Mouse (Mus musculus) NIH3T3 (cell line): Measurements from ENCODE around the gene Atp1a1.

Experiments
- DNase-seq: peaks from one replicate; pipeline ENCODE4 v3.0.0-alpha.2; 2012; ENCODE audit warnings: low read depth

Gene Atp1a1

GRCm38 (mm10) chr3:101611813-101612491 lies 7.5 kb upstream of the Atp1a1 start:
- no peak for DNase-seq

DNA sequence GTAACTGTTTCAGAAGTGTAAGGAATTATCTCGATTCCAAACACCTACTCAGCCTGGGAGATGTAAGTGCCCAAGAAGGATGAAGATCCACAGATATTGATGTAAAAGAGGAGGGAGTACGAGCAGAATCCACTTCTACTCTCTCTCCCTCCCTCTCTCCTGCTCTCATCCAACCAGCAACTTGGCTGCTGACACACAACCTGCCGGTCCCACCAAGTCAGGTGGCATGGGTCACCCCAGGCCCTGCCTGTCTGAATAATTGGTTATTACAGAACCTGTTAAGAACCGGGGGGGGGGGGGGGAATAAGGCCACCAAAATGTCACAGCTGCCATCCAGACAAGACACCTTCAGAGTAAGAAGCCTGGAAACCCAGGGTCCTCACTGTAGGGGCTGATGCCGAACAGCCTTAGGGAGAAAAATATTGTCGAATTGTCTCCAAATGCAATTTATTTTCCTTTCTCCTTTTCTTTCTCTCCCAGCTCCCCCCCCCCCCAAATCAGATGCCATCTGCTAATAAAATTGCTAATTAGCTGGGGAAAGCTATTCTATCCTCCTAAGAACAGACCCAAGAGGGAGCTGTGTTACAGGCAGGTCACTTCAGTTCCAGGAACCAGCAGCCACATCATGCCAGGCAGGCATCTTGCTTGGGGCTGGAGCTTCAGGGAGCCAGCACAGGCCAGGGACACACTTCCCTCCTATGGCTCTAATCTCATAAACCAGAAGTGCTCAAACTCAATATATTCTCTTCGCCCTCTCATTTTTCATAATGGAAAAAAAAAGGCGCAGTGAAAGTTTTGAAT lies 6.7 kb upstream of the Atp1a1 start:
- no peak for DNase-seq

DNA sequence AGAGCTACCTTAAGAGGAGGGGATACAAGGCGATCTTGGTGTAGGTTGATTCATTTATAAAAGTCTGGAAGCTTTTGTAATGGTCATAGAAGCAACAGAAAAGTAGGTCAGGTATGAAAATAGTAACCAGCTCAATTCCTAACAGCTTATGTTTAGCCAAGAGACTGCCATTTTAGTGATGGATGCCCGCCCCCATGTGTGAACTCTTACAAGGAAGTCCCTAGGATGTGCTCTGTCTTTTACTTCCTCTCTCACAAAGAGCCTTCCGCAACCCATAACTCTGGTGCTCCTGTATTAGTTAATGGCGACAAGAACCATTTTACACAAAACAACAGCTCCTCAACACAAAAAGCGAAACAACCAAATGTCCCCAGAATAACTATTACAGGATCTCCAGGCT lies 4.8 kb upstream of the Atp1a1 start:
- DNase-seq: no peak

DNA sequence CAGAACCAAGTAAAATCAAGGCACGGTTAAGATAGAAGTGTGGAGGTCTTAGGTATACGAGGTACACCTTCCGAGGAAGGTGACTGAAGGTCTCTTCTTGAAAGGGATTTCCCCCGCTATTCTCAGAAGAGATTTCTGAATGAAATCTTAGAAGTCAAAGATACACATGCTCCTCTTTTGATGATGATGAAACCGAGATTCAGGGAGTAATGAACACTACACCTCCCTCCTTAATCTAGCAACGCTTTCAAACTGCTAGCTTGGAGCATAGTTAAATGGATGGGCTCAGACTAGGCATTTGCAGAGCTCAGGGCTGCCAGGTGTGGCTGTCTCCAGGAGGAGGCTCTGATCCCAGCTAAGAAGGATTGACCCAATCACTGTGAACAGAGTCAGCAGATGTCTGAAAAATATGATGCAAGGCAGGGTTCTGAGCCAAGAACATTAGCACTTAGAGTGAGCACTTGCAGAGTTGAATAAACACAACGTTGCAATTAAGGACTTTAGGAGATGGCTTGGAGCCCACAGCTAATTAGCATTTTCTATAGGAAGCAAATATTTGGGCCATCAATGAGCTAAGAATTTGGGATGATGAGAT lies 2.5 kb upstream of the Atp1a1 start:
- DNase-seq: peak; percentile 40

- DNase-seq: no peak
These were observed 1.2 kb upstream of the Atp1a1 start for GRCm38 (mm10) chr3:101605721-101606120.

- DNase-seq: no peak
These were observed 807 bp upstream of the Atp1a1 start for GRCm38 (mm10) chr3:101605291-101605690.

DNA sequence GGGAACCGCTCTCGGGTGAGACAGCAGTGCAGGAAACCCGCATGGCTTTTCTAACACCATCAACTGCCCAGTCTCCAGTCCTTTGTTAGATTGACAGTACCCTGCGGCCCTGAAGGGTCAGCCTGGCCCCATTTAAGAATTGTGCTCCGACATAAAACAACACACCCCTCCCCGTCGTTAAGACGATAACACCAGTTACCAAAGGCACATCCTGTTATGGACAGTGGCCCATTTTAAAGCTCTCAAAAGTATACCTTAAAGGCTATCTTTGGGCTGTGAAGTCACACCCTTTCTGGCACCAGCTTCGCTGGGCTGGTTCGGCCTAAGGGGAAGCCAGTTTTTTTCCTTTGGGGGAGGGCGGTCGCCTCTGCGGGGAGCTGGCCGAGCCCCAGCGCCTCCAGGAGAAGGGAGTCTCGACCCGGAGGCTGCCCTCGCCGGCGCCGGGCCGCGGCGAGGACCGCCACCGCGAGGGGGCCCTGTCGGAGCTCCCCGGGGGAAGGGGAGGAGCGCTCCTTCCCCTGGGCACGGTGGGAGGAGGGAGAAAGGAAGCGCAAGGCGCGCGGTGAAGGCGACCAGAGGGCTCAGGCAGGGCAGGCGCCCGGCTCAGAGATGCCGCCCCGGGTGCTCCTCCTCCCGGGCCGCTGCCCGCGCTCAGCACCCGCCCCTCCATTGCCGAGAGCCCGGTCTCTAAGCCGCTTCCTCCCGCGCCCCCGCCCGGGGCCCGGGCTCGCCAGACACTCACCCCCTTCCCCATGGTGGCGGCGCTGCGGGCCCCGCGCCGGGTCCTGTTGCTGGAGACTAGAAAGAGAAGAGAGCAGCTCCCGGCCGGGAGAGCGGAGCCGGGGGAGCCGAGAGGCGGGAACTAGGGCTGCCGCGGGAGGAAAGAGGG lies 579 bp downstream of the Atp1a1 start:
- peak; percentile 91 for DNase-seq

DNA sequence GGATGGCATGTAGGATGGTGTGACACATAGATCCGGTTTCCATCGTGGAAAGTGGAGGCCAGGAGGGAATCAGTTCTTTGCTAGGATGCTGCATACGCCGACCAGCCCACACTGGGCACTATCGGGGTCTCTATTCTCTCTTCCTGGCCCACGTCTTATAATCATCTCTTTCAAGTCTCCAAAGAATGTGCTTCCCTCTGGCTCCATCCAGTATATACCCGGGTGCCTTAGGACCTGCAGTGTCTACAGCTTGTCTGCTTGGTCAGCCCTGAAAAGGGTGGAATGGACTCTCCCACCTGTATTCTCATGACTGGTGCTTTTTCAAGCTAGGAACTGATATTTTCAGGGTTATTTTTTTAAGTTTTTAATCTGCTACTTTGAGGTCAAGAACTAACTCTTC lies 1.3 kb downstream of the Atp1a1 start:
- DNase-seq: peak; percentile 14

DNA sequence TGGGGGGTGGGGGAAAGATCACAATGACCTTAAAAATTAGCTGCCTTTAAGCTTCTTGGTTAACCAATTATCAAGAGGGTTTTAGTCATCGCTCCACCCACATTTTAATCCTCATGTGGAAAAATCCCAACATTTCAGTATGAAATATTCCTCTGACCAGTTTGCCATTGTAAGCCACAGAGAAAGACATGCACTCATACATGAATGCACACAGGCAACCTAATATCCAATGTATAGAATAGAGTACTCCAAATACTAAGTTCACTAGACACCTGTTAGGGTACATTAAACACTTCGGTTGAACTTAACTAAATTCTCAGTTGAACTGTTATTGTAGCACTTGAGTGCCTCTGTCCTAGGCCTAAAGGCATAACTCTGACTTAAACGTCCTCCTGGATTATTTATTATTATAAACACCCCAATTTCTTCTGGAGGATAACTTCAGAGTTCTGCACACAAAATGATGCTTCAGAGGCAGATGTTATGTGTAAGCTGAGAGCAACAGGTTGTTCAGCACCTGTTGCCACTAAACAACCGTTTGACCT lies 1.9 kb downstream of the Atp1a1 start:
- DNase-seq: no peak

DNA sequence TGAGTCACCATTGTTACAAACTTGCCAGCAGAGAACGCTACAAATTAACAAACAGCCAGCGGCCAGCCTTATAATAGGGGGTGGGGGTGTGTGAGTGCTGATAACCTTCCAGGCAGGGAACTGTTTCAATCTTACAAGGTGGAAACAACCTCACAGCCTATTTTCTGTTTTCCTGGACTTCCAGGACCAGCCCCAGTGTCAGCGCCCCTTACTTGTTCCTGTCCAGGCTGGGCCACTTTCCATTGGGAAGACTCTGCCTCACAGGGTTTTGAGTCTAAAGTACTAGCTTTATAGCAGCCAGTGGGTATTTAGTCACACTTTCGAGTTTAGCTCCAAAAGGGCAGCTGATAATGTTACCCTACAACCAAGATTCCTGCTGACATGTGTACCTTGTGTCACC lies 2.8 kb downstream of the Atp1a1 start:
- DNase-seq: peak; percentile 49

DNA sequence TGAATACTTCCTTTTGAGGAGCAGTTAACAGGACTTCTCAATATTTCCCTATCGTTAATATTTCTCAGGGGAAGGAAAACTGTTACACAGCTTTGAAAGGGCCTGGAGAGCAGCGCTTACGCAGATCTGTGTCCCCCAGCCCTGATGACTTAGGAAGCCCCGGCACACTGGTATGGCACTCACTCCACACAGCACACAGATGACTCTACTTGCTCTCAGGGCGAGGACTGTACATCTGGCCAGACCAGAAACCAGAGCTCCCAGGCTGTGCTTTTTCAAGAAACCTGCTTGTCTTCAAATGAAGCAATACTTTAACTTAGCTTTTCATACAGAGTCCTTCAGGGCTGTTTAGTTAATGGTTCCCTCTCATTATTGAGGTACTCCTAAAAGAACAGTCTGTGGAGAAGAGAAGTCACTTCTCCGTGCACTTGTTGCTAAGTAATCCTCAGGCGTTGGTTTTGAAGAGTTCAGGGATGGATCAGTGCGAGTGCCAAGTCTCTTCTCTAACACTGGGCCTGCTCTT lies 3.4 kb downstream of the Atp1a1 start:
- DNase-seq: peak; percentile 36

- DNase-seq: peak; percentile 86
These were observed 4.4 kb downstream of the Atp1a1 start for GRCm38 (mm10) chr3:101599920-101600741.

DNA sequence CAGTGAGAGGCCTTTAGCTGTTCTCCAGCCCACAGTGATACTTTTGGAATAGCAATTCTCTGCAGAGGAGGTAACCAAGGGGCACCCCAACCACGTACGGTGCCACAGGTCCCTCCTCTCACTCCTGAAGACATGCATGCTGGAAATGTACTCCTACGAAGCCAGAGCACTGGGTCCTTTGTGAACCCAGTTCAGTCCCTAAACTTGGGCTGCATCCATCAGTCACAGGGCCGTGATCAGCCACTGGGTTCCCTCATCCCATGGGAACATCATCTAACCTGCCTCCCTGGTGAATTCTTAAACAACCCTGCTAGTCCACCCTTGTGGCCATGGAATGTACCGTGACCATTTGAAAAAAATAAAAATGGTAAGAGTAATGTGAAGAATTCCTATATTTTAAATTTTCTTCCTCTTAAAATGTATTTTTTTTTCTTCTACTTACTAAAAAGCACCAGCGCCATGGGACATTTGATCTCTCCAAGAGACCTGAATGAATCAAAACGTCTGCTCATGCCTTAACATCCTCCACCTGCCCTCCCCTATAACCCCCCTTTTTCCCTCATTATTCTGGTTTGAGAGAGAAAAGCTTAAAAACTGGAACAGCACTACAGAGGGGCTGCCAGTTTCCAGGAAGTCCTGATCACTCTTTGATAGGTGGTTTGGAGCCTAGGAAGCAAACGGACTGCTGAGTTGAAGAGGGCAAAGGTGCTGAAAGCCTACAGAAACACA lies 5.1 kb downstream of the Atp1a1 start:
- DNase-seq: no peak

DNA sequence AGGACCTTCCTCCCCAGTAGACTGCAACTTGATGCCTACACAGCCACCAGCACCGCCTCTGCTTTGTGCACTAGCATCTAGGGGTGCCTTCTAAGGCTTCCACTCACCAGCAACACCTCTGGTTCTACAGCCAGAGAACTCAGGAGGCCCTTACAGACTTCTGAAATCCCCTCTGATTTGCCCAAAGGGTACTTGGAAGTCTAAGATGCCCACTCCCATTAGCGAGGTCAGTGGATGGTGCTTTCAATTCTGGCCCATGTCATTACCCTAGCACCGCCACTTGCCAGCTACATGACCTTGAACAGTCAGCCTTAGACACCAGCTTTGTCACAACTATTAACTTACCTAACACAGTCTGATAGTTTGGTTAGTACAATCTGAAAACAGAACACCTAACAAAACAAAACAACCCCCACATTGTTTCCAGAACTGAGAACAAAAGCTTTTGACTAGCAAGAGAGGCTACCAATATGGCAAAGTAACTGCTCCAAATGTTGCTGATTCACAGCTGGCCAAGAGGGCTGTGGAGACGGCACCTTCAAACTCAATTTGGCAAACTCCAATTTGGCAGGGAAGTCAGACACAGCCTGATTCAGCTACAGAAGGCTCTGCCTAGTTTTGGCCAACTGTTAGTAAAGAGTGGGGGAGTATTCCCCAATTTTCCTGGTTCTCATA lies 6.1 kb downstream of the Atp1a1 start:
- peak; percentile 44 for DNase-seq

- no peak for DNase-seq
These were observed 7.0 kb downstream of the Atp1a1 start for GRCm38 (mm10) chr3:101597317-101598096.

DNA sequence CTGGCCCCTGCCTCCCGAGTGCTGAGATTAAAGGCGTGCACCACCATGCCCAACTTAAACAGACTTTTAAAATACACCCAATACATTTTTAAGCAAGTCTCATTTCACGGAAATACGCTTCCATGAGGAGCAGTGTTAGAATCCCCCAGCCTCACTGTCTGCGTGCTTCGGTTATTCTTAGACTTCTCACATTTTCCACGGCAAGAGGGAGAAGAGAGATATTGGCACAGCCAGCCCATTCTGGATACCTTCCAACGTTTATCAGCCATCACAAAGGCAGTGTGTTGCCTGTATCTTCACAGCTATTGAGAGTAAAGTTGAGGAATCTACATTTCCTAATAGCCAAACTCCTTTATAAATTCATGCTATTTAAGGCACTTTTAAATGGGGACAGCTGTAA lies 7.8 kb downstream of the Atp1a1 start:
- no peak for DNase-seq

DNA sequence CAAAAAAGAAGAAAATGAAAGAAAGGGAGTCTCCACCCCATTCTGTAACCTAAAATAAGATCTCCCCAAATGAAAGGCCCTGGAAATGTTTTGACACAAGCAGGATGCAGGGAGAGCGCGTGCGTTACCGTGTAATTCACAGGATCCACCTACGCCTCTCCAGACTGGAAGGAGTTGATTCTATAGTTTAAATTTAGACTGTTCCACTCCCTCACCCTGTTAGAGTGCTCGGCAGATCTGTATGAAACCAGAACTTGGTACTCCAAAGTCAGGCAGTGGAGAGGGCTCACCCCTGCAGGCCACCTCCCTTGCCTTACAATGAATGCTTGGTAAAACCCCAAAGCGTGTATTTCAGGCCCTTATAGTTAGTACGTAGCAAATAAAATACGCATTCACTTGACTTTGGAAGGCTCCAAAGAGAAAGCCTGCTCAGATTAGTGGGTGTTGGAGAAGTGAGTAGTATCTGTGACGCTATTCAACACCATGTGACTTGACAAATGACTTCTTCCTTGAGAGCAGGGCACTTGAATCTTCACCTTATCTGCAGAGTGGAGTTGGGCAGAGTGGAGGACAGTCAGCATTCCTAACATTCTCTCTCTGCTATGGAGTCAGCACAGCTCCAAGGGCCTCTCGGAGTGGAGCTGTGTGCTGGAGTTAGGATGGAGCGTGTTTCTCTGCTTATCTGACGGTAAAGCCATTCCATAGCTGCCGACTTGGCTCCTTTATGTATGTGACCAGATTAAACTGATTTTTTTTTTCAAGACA lies 8.4 kb downstream of the Atp1a1 start:
- no peak for DNase-seq

DNA sequence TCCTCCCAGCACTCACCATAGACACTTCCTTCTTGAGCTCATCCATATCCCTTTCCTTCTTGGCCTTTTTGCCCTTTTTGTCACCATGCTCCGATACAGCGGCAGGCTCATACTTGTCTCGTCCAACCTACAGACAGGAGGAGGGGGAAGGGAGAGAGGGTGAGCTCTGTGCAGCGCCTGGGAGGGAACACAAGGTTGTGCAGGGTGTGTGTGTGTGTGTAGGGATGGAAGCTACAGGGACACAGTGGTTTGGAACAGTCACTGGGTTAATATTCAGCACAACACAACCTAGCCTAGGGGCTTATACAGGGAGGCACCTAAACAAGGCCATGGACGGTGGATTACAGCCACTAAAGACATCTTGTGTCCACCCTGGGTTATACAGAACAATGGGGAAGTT lies 9.5 kb downstream of the Atp1a1 start:
- DNase-seq: no peak
